ENCODE assay signal across 7 mouse cellular contexts in the genomic region with DNA sequence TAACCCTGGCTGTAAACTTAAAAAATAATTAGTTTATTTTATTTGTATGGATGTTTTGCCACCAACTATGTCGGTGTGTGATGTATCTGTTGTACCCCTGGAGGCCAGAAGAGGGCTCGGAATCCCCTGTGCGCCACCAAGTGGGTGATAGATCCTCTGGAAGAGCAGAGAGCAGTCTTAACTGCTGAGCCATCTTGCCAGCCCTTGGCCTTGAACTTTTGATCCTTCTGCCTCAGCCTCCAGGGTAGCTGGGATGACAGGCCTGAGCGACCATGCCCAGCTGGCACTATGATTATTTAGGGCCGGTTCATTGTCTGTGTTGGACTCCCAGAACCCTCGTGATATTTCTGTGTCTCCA. TPM values are rescaled to one million over a fixed set of nuclear protein-coding genes. Genes with fewer than 3 reads are reported as not detected.
DNase-seq lines count a peak whose midpoint lies in the region; ATAC-seq and TF ChIP-seq lines count a peak whose summit lies in the region.

No protein-coding gene starts in this region.

- H3K4me2 ChIP-seq in heart, embryonic 12.5 days = peak overlapping the region; percentile 69
- H3K4me2 ChIP-seq in kidney, embryonic 16.5 days (replicated peaks; ENCODE audit: low read depth, low read length) = peak overlapping the region; percentile 79

- ATAC-seq in heart, embryonic 12.5 days (ENCODE audit: insufficient number of reproducible peaks, low FRiP score) = peak; percentile 73
- peak; percentile 72 for ATAC-seq in kidney, embryonic 16.5 days (ENCODE audit: low FRiP score, low TSS enrichment)

- H3K27me3 ChIP-seq in embryonic facial prominence, embryonic 10.5 days (replicated peaks; ENCODE audit: low read depth, poor library complexity, severe bottlenecking) = no peaks in the 10 kb centered on the region
- no peaks in the 10 kb centered on the region for H3K27me3 ChIP-seq in heart, embryonic 12.5 days (replicated peaks)
- no peaks in the 10 kb centered on the region for H3K27me3 ChIP-seq in kidney, embryonic 16.5 days (ENCODE audit: insufficient read depth, low read length)

- peak overlapping the region; percentile 68; the same call in 1 of the 2 replicates for H3K27ac ChIP-seq in ES-E14 (ENCODE audit: insufficient read depth, low read depth, low read length, poor library complexity, severe bottlenecking)
- peak overlapping the region; percentile 98; the same call in 1 of the 2 replicates for H3K27ac ChIP-seq in embryonic facial prominence, embryonic 10.5 days (replicated peaks)
- peak overlapping the region; percentile 98 for H3K27ac ChIP-seq in heart, embryonic 12.5 days (ENCODE audit: poor library complexity, severe bottlenecking)
- peak overlapping the region; percentile 100 for H3K27ac ChIP-seq in kidney, embryonic 16.5 days (ENCODE audit: low read length)

- H3K9me3 ChIP-seq in ES-E14 (ENCODE audit: control insufficient read depth, insufficient read depth, low read depth, low read length) = no peaks in the 10 kb centered on the region
- no peaks in the 10 kb centered on the region for H3K9me3 ChIP-seq in embryonic facial prominence, embryonic 10.5 days
- no peaks in the 10 kb centered on the region for H3K9me3 ChIP-seq in heart, embryonic 12.5 days (replicated peaks)
- H3K9me3 ChIP-seq in kidney, embryonic 16.5 days (ENCODE audit: low read length) = no peaks in the 10 kb centered on the region

- WGBS in embryonic facial prominence, embryonic 10.5 days = 22% methylated on average over 6 of the region's 6 CpGs
- 23% methylated on average over 6 of the region's 6 CpGs for WGBS in heart, embryonic 12.5 days
- 20% methylated on average over 6 of the region's 6 CpGs for WGBS in kidney, embryonic 16.5 days

- DNase-seq in ES-E14 (ENCODE audit: low read depth, low spot score) = no peak
- peak; percentile 75 for DNase-seq in adrenal gland, postnatal 10 days
- peak; percentile 72 for DNase-seq in embryonic facial prominence, embryonic 10.5 days (ENCODE audit: low spot score)
- peak; percentile 77 to 80 for DNase-seq in lung, postnatal 4 days
- DNase-seq in spleen, adult 12 weeks (ENCODE audit: low spot score) = peak; percentile 58

- H3K4me1 ChIP-seq in ES-E14 (ENCODE audit: control insufficient read depth in 2 of 2, insufficient read depth in 2 of 2, low read length in 2 of 2, poor library complexity in 1 of 2) = peaks cover 11 to 25% of the 10 kb centered on the region in 2 experiments; a peak in 3 of 4 replicates
- H3K4me1 ChIP-seq in embryonic facial prominence, embryonic 10.5 days = peaks cover 20% of the 10 kb centered on the region
- peaks cover 17% of the 10 kb centered on the region for H3K4me1 ChIP-seq in heart, embryonic 12.5 days (replicated peaks)
- peaks cover 18% of the 10 kb centered on the region for H3K4me1 ChIP-seq in kidney, embryonic 16.5 days (ENCODE audit: insufficient read depth, low read length)

- in situ Hi-C loops in ES-E14 (cut with MboI; ENCODE audit: low sequenced_read_pairs in 2 of 2, unreplicated experiment in 2 of 2) = no loop called here

- no peaks in the 10 kb centered on the region for H3K36me3 ChIP-seq in ES-E14 (ENCODE audit: control insufficient read depth, insufficient read depth, low read length, poor library complexity, severe bottlenecking)
- no peaks in the 10 kb centered on the region for H3K36me3 ChIP-seq in embryonic facial prominence, embryonic 10.5 days (replicated peaks)
- no peaks in the 10 kb centered on the region for H3K36me3 ChIP-seq in heart, embryonic 12.5 days
- no peaks in the 10 kb centered on the region for H3K36me3 ChIP-seq in kidney, embryonic 16.5 days (ENCODE audit: insufficient read depth, low read length)

- peak overlapping the region; percentile 61; the same call in 1 of the 2 replicates for H3K9ac ChIP-seq in ES-E14 (ENCODE audit: insufficient read depth, low read depth, low read length, poor library complexity, severe bottlenecking)
- H3K9ac ChIP-seq in heart, embryonic 12.5 days = no peak overlapping the region
- H3K9ac ChIP-seq in kidney, embryonic 16.5 days (replicated peaks; ENCODE audit: low read length) = peak overlapping the region; percentile 55; the same call in 1 of the 2 replicates

- peak overlapping the region; percentile 65 to 71; a peak in 3 of 4 replicates for H3K4me3 ChIP-seq in ES-E14 (ENCODE audit: insufficient read depth in 1 of 2, low read depth in 1 of 2, low read length in 2 of 2, poor library complexity in 1 of 2, severe bottlenecking in 1 of 2)
- H3K4me3 ChIP-seq in embryonic facial prominence, embryonic 10.5 days = peak overlapping the region; percentile 70
- peak overlapping the region; percentile 59 for H3K4me3 ChIP-seq in heart, embryonic 12.5 days
- peak overlapping the region; percentile 73 for H3K4me3 ChIP-seq in kidney, embryonic 16.5 days (ENCODE audit: low read length)

TF ChIP-seq in ES-E14, 5 proteins besides CTCF, POLR2A, EP300 and RAD21:
- TF ChIP-seq ZC3H11A (IDR thresholded peaks at IDR 0.05; ENCODE audit: borderline replicate concordance, low read depth, low read length) (no peak), HCFC1 (IDR thresholded peaks at IDR 0.05; ENCODE audit: borderline replicate concordance, insufficient read depth, low read length) (no peak), MAFK (IDR thresholded peaks at IDR 0.05; ENCODE audit: insufficient read depth, low read depth, low read length) (0 out of 2 replicates have a peak, but pooled peaks have one; percentile 30), ZNF384 (IDR thresholded peaks at IDR 0.05; ENCODE audit: low read depth, low read length) (peak; percentile 53; the same call in 1 of the 2 replicates), CHD2 (IDR thresholded peaks at IDR 0.05; ENCODE audit: low read depth, low read length) (no peak)
TF ChIP-seq in ES-E14: peak in this region for 2.

RNA-seq across cellular contexts. Expression of a gene that starts 9.5 kb away (rescaled TPM):
- 10.0 TPM in 2 replicates for total RNA-seq in ES-E14 (2012; rRNA removed)
- total RNA-seq in adrenal gland, postnatal 10 days (2021) = 1 to 10 TPM; 3.3 to 5.1 TPM
- polyA plus RNA-seq in embryonic facial prominence, embryonic 10.5 days (2016; fragmentation: Nextera tagmentation; extraction: Ambion mirVana) = 3.8 and 4.2 TPM in 2 replicates
- polyA plus RNA-seq in heart, embryonic 12.5 days (2016; fragmentation: Nextera tagmentation; extraction: Ambion mirVana) = 3.3 and 3.5 TPM in 2 replicates
- polyA plus RNA-seq in kidney, embryonic 16.5 days (2015; fragmentation: Nextera tagmentation; extraction: Ambion mirVana) = 4.9 and 5.1 TPM in 2 replicates

RNA-seq across cellular contexts. Expression of a gene that starts 14.4 kb away (rescaled TPM):
- 1.7 and 2.1 TPM in 2 replicates for total RNA-seq in ES-E14 (2012; rRNA removed)
- total RNA-seq in adrenal gland, postnatal 10 days (2021) = under 1 TPM; 0.24 to 0.67 TPM
- polyA plus RNA-seq in embryonic facial prominence, embryonic 10.5 days (2016; fragmentation: Nextera tagmentation; extraction: Ambion mirVana) = 0.45 and 0.60 TPM in 2 replicates
- polyA plus RNA-seq in heart, embryonic 12.5 days (2016; fragmentation: Nextera tagmentation; extraction: Ambion mirVana) = 0.31 and 0.39 TPM in 2 replicates
- 0.70 and 0.73 TPM in 2 replicates for polyA plus RNA-seq in kidney, embryonic 16.5 days (2015; fragmentation: Nextera tagmentation; extraction: Ambion mirVana)

RNA-seq across cellular contexts. Expression of a gene that starts 21.9 kb away (rescaled TPM):
- total RNA-seq in ES-E14 (2012; rRNA removed) = 13.1 and 25.1 TPM in 2 replicates
- total RNA-seq in adrenal gland, postnatal 10 days (2021) = 10 to 100 TPM; 19.0 to 27.9 TPM
- polyA plus RNA-seq in embryonic facial prominence, embryonic 10.5 days (2016; fragmentation: Nextera tagmentation; extraction: Ambion mirVana) = 24.0 and 25.1 TPM in 2 replicates
- polyA plus RNA-seq in heart, embryonic 12.5 days (2016; fragmentation: Nextera tagmentation; extraction: Ambion mirVana) = 35.3 and 35.9 TPM in 2 replicates
- polyA plus RNA-seq in kidney, embryonic 16.5 days (2015; fragmentation: Nextera tagmentation; extraction: Ambion mirVana) = 42.3 and 45.8 TPM in 2 replicates

RNA-seq across cellular contexts. Expression of a gene that starts 35.1 kb away (rescaled TPM):
- 5.4 and 6.2 TPM in 2 replicates for total RNA-seq in ES-E14 (2012; rRNA removed)
- total RNA-seq in adrenal gland, postnatal 10 days (2021) = 10 to 100 TPM; 13.5 to 15.6 TPM
- polyA plus RNA-seq in embryonic facial prominence, embryonic 10.5 days (2016; fragmentation: Nextera tagmentation; extraction: Ambion mirVana) = 26.2 and 26.5 TPM in 2 replicates
- 22.8 and 23.3 TPM in 2 replicates for polyA plus RNA-seq in heart, embryonic 12.5 days (2016; fragmentation: Nextera tagmentation; extraction: Ambion mirVana)
- polyA plus RNA-seq in kidney, embryonic 16.5 days (2015; fragmentation: Nextera tagmentation; extraction: Ambion mirVana) = 27.5 and 32.5 TPM in 2 replicates

RNA-seq across cellular contexts. Expression of a gene that starts 44.4 kb away (rescaled TPM):
- 77.9 and 128 TPM in 2 replicates for total RNA-seq in ES-E14 (2012; rRNA removed)
- total RNA-seq in adrenal gland, postnatal 10 days (2021) = 10 to 100 TPM; 84.0 to 86.6 TPM
- polyA plus RNA-seq in embryonic facial prominence, embryonic 10.5 days (2016; fragmentation: Nextera tagmentation; extraction: Ambion mirVana) = 40.5 and 41.4 TPM in 2 replicates
- 59.5 and 63.4 TPM in 2 replicates for polyA plus RNA-seq in heart, embryonic 12.5 days (2016; fragmentation: Nextera tagmentation; extraction: Ambion mirVana)
- polyA plus RNA-seq in kidney, embryonic 16.5 days (2015; fragmentation: Nextera tagmentation; extraction: Ambion mirVana) = 121 and 122 TPM in 2 replicates
